Mouse (Mus musculus): ENCODE measurements around the gene Rapgef4. TPM values are rescaled to one million over a fixed set of nuclear protein-coding genes. Genes with fewer than 3 reads are reported as not detected.

Rapgef4 gene
- polyA plus RNA-seq, 1 experiment, result 8.1 TPM

- H3K27me3 ChIP-seq (ENCODE audit: control insufficient read depth, insufficient read depth, low read length), result no peaks in the 10 kb centered on the region
- H3K4me1 ChIP-seq (ENCODE audit: control insufficient read depth, insufficient read depth, low read length), result no peaks in the 10 kb centered on the region
- H3K36me3 ChIP-seq (ENCODE audit: control insufficient read depth, insufficient read depth, low read length), result no peaks in the 10 kb centered on the region
- H3K4me3 ChIP-seq (ENCODE audit: control insufficient read depth, low read depth, low read length), result no peak overlapping the region
- no peak for TF ChIP-seq CTCF (IDR thresholded peaks at IDR 0.05; ENCODE audit: control insufficient read depth, insufficient read depth, insufficient replicate concordance, low read depth, low read length)
- no peak for TF ChIP-seq POLR2A (IDR thresholded peaks at IDR 0.05; ENCODE audit: control insufficient read depth, low read depth, low read length)
- H3K27ac ChIP-seq (ENCODE audit: control insufficient read depth, insufficient read depth, low read depth, low read length), result no peak overlapping the region
These were observed 198.7 kb downstream of the Rapgef4 start for GRCm38 (mm10) chr2:72179600-72180301.

- no peaks in the 10 kb centered on the region for H3K27me3 ChIP-seq (ENCODE audit: control insufficient read depth, insufficient read depth, low read length)
- TF ChIP-seq POLR2A (IDR thresholded peaks at IDR 0.05; ENCODE audit: control insufficient read depth, low read depth, low read length) (no peak), CTCF (IDR thresholded peaks at IDR 0.05; ENCODE audit: control insufficient read depth, insufficient read depth, insufficient replicate concordance, low read depth, low read length) (no peak)
- H3K27ac ChIP-seq (ENCODE audit: control insufficient read depth, insufficient read depth, low read depth, low read length), result no peak overlapping the region
These were observed 200.4 kb downstream of the Rapgef4 start for GRCm38 (mm10) chr2:72181443-72181842.

GRCm38 (mm10) chr2:72183751-72184150, 202.7 kb downstream of the Rapgef4 start:
- Histone ChIP-seq H3K27ac (ENCODE audit: control insufficient read depth, insufficient read depth, low read depth, low read length) (no peak overlapping the region), H3K4me3 (ENCODE audit: control insufficient read depth, low read depth, low read length) (no peak overlapping the region), H3K27me3 (ENCODE audit: control insufficient read depth, insufficient read depth, low read length) (no peaks in the 10 kb centered on the region), H3K4me1 (ENCODE audit: control insufficient read depth, insufficient read depth, low read length) (peaks cover 4% of the 10 kb centered on the region), H3K36me3 (ENCODE audit: control insufficient read depth, insufficient read depth, low read length) (no peaks in the 10 kb centered on the region)
- TF ChIP-seq CTCF (IDR thresholded peaks at IDR 0.05; ENCODE audit: control insufficient read depth, insufficient read depth, insufficient replicate concordance, low read depth, low read length), result no peak
- TF ChIP-seq POLR2A (IDR thresholded peaks at IDR 0.05; ENCODE audit: control insufficient read depth, low read depth, low read length), result no peak

More at GRCm38 (mm10) chr2:72181443-72181842, 200.4 kb downstream of the Rapgef4 start:
- Histone ChIP-seq H3K36me3 (ENCODE audit: control insufficient read depth, insufficient read depth, low read length) (no peaks in the 10 kb centered on the region), H3K4me3 (ENCODE audit: control insufficient read depth, low read depth, low read length) (no peak overlapping the region), H3K4me1 (ENCODE audit: control insufficient read depth, insufficient read depth, low read length) (peaks cover 4% of the 10 kb centered on the region)

- Histone ChIP-seq H3K4me1 (ENCODE audit: control insufficient read depth, insufficient read depth, low read length) (peaks cover 8% of the 10 kb centered on the region), H3K4me3 (ENCODE audit: control insufficient read depth, low read depth, low read length) (no peak overlapping the region), H3K36me3 (ENCODE audit: control insufficient read depth, insufficient read depth, low read length) (no peaks in the 10 kb centered on the region; the same call in 1 of the 2 replicates), H3K27me3 (ENCODE audit: control insufficient read depth, insufficient read depth, low read length) (no peaks in the 10 kb centered on the region), H3K27ac (ENCODE audit: control insufficient read depth, insufficient read depth, low read depth, low read length) (no peak overlapping the region)
- TF ChIP-seq POLR2A (IDR thresholded peaks at IDR 0.05; ENCODE audit: control insufficient read depth, low read depth, low read length), result no peak
- TF ChIP-seq CTCF (IDR thresholded peaks at IDR 0.05; ENCODE audit: control insufficient read depth, insufficient read depth, insufficient replicate concordance, low read depth, low read length), result no peak
These were observed 215.3 kb downstream of the Rapgef4 start for GRCm38 (mm10) chr2:72196190-72196965.

- no peak overlapping the region for H3K27ac ChIP-seq (ENCODE audit: control insufficient read depth, insufficient read depth, low read depth, low read length)
- H3K36me3 ChIP-seq (ENCODE audit: control insufficient read depth, insufficient read depth, low read length), result no peaks in the 10 kb centered on the region; the same call in 1 of the 2 replicates
- H3K27me3 ChIP-seq (ENCODE audit: control insufficient read depth, insufficient read depth, low read length), result no peaks in the 10 kb centered on the region
- no peak for TF ChIP-seq CTCF (IDR thresholded peaks at IDR 0.05; ENCODE audit: control insufficient read depth, insufficient read depth, insufficient replicate concordance, low read depth, low read length)
- no peak for TF ChIP-seq POLR2A (IDR thresholded peaks at IDR 0.05; ENCODE audit: control insufficient read depth, low read depth, low read length)
- H3K4me3 ChIP-seq (ENCODE audit: control insufficient read depth, low read depth, low read length), result no peak overlapping the region
- H3K4me1 ChIP-seq (ENCODE audit: control insufficient read depth, insufficient read depth, low read length), result peaks cover 8% of the 10 kb centered on the region
These were observed 216.0 kb downstream of the Rapgef4 start for GRCm38 (mm10) chr2:72197026-72197425.

GRCm38 (mm10) chr2:72199451-72199850, 218.4 kb downstream of the Rapgef4 start:
- TF ChIP-seq POLR2A (IDR thresholded peaks at IDR 0.05; ENCODE audit: control insufficient read depth, low read depth, low read length) (no peak), CTCF (IDR thresholded peaks at IDR 0.05; ENCODE audit: control insufficient read depth, insufficient read depth, insufficient replicate concordance, low read depth, low read length) (no peak)
- no peak overlapping the region for H3K4me3 ChIP-seq (ENCODE audit: control insufficient read depth, low read depth, low read length)

GRCm38 (mm10) chr2:72201506-72201905, 220.5 kb downstream of the Rapgef4 start:
- no peaks in the 10 kb centered on the region; the same call in 1 of the 2 replicates for H3K4me1 ChIP-seq (ENCODE audit: control insufficient read depth, insufficient read depth, low read length)
- TF ChIP-seq POLR2A (IDR thresholded peaks at IDR 0.05; ENCODE audit: control insufficient read depth, low read depth, low read length) (no peak), CTCF (IDR thresholded peaks at IDR 0.05; ENCODE audit: control insufficient read depth, insufficient read depth, insufficient replicate concordance, low read depth, low read length) (no peak)
- no peaks in the 10 kb centered on the region for H3K27me3 ChIP-seq (ENCODE audit: control insufficient read depth, insufficient read depth, low read length)
- H3K27ac ChIP-seq (ENCODE audit: control insufficient read depth, insufficient read depth, low read depth, low read length), result no peak overlapping the region
- no peaks in the 10 kb centered on the region; the same call in 1 of the 2 replicates for H3K36me3 ChIP-seq (ENCODE audit: control insufficient read depth, insufficient read depth, low read length)
- no peak overlapping the region for H3K4me3 ChIP-seq (ENCODE audit: control insufficient read depth, low read depth, low read length)

More at GRCm38 (mm10) chr2:72199451-72199850, 218.4 kb downstream of the Rapgef4 start:
- H3K4me1 ChIP-seq (ENCODE audit: control insufficient read depth, insufficient read depth, low read length), result peaks cover 5% of the 10 kb centered on the region
- H3K27me3 ChIP-seq (ENCODE audit: control insufficient read depth, insufficient read depth, low read length), result no peaks in the 10 kb centered on the region
- no peak overlapping the region for H3K27ac ChIP-seq (ENCODE audit: control insufficient read depth, insufficient read depth, low read depth, low read length)
- H3K36me3 ChIP-seq (ENCODE audit: control insufficient read depth, insufficient read depth, low read length), result no peaks in the 10 kb centered on the region; the same call in 1 of the 2 replicates
